9 mouse cellular contexts compared by ENCODE assay signal in the genomic region with DNA sequence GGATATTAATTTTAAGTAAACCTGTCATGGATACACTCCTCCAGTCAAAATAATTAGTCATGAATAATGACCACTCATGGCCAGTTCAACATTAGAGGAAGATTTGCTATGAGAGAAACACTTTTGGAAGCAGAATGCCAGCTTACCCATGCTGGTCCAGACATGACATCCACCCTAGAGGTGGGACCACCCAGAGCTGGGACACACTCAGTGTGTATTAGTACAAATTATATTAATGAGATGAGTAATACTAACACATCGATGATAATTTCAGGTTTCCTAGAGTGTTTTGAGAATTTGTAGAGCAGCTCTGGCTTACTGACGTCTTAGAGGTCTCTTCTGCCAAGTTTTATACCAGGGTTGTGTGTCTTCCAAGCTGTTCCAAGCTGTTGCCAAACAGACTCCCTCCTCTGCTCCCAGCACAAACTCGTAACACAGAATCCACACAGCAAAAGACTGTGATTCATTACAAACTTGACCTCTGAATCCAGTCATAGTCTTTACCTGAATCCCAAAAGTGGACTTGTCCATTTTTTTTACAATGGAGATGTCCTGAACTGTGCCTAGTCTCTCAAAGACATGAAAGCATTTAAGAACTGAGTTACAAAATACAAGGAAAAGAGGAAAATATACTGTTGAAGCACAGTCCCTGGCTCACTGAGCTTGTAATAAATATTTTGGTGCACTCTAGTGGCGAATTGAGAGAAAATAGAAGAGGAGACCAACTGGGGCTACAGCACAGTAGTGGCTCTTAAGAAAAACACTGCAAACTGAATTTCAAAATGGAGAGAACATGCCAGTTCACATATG. TPM values are rescaled to one million over a fixed set of nuclear protein-coding genes. Genes with fewer than 3 reads are reported as not detected.
DNase-seq lines count a peak whose midpoint lies in the region; ATAC-seq and TF ChIP-seq lines count a peak whose summit lies in the region.
"Had no signal": no experiment of that assay in that cellular context is flagged by ENCODE, and none has a peak within 500 bp of the region (broad histone marks: within the 10 kb centered on the region; RNA-seq: fewer than 3 reads in every experiment).

No protein-coding gene starts in this region.

- WGBS in forebrain, postnatal 0 days, result 32% methylated on average over 4 of the region's 4 CpGs
- WGBS in neural tube, embryonic 13.5 days, result 56% methylated on average over 4 of the region's 4 CpGs

- H3K4me2 ChIP-seq in forebrain, postnatal 0 days (ENCODE audit: low read depth), result no peak overlapping the region
- H3K4me2 ChIP-seq in neural tube, embryonic 13.5 days, result no peak overlapping the region

- intact Hi-C loops in left cerebral cortex, adult 2 months (cut with DNase I), result loop anchor here (1.0 to 5.0 kb wide), 3 partner anchors 157 to 317 kb away; no protein-coding TSS in a partner anchor
- intact Hi-C loops in left cerebral cortex, postnatal 36 days (cut with DNase I), result loop anchor here (2.0 to 10.0 kb wide), 2 partner anchors 201 to 321 kb away; no protein-coding TSS in a partner anchor

- peak; percentile 90 for ATAC-seq in forebrain, postnatal 0 days
- peak; percentile 89 for ATAC-seq in neural tube, embryonic 13.5 days (ENCODE audit: low read depth)

- H3K4me1 ChIP-seq in forebrain, postnatal 0 days (ENCODE audit: insufficient read depth), result no peaks in the 10 kb centered on the region
- H3K4me1 ChIP-seq in neural tube, embryonic 13.5 days (replicated peaks), result no peaks in the 10 kb centered on the region

- no peaks in the 10 kb centered on the region for H3K36me3 ChIP-seq in forebrain, postnatal 0 days (ENCODE audit: insufficient read depth)
- no peaks in the 10 kb centered on the region for H3K36me3 ChIP-seq in neural tube, embryonic 13.5 days

- no peak for DNase-seq in left cerebral cortex, adult 2 months (ENCODE audit: extremely low spot score in 1 of 2, low spot score in 2 of 2)
- DNase-seq in left cerebral cortex, postnatal 36 days (ENCODE audit: low spot score in 2 of 2), result no peak
- DNase-seq in brain, embryonic 18.5 days (ENCODE audit: low read depth, low spot score), result peak; percentile 59
- DNase-seq in forebrain, postnatal 0 days, result peak; percentile 84
- no peak for DNase-seq in thymus, postnatal 25 days
- no peak for DNase-seq in kidney, adult 9 months
- DNase-seq in kidney, postnatal 36 days, result no peak
- DNase-seq: heart, postnatal 14 days had no signal

- no peak overlapping the region for H3K4me3 ChIP-seq in left cerebral cortex, adult 2 months
- H3K4me3 ChIP-seq in forebrain, postnatal 0 days (ENCODE audit: low read depth, low read length), result no peak overlapping the region
- H3K4me3 ChIP-seq in neural tube, embryonic 13.5 days, result no peak overlapping the region

- H3K27me3 ChIP-seq in forebrain, postnatal 0 days (ENCODE audit: insufficient read depth, low read length), result no peaks in the 10 kb centered on the region
- H3K27me3 ChIP-seq in neural tube, embryonic 13.5 days, result no peaks in the 10 kb centered on the region

- no peaks in the 10 kb centered on the region for H3K9me3 ChIP-seq in forebrain, postnatal 0 days (ENCODE audit: low read length)
- H3K9me3 ChIP-seq in neural tube, embryonic 13.5 days, result no peaks in the 10 kb centered on the region

- peak; percentile 68 for TF ChIP-seq CTCF in left cerebral cortex, adult 2 months (IDR thresholded peaks at IDR 0.05)
- TF ChIP-seq CTCF in forebrain, postnatal 0 days (IDR thresholded peaks at IDR 0.05; ENCODE audit: low read depth), result peak; percentile 69

- no peak overlapping the region for H3K27ac ChIP-seq in left cerebral cortex, adult 2 months
- no peak overlapping the region for H3K27ac ChIP-seq in forebrain, postnatal 0 days (ENCODE audit: low read depth, low read length)
- H3K27ac ChIP-seq in neural tube, embryonic 13.5 days (replicated peaks), result no peak overlapping the region

- no peak overlapping the region for H3K9ac ChIP-seq in forebrain, postnatal 0 days
- no peak overlapping the region for H3K9ac ChIP-seq in neural tube, embryonic 13.5 days

RNA-seq across cellular contexts. Expression of gene Gas2, which starts 46.1 kb away (rescaled TPM):
- 10 to 100 TPM; 47.8 to 49.9 TPM for total RNA-seq in left cerebral cortex, adult 2 months (2021)
- 10 to 100 TPM; 26.5 to 28.5 TPM for total RNA-seq in left cerebral cortex, postnatal 36 days (2021)
- total RNA-seq in forebrain, postnatal 0 days (2014; rRNA removed), result 17.5 and 51.6 TPM in 2 replicates
- 10.0 and 14.9 TPM in 2 replicates for polyA plus RNA-seq in forebrain, postnatal 0 days (2015; fragmentation: Nextera tagmentation; extraction: Ambion mirVana)
- polyA plus RNA-seq in neural tube, embryonic 13.5 days (2015; fragmentation: Nextera tagmentation; extraction: Ambion mirVana), result 19.8 and 28.1 TPM in 2 replicates

RNA-seq across cellular contexts. Expression of gene Fancf, which starts 46.4 kb away (rescaled TPM):
- total RNA-seq in left cerebral cortex, adult 2 months (2021), result 1 to 10 TPM; 3.8 to 5.7 TPM
- 1 to 10 TPM; 3.1 to 6.2 TPM for total RNA-seq in left cerebral cortex, postnatal 36 days (2021)
- total RNA-seq in forebrain, postnatal 0 days (2014; rRNA removed), result 8.8 and 17.8 TPM in 2 replicates
- 9.1 TPM in 2 replicates for polyA plus RNA-seq in forebrain, postnatal 0 days (2015; fragmentation: Nextera tagmentation; extraction: Ambion mirVana)
- 11.2 and 12.5 TPM in 2 replicates for polyA plus RNA-seq in neural tube, embryonic 13.5 days (2015; fragmentation: Nextera tagmentation; extraction: Ambion mirVana)

Comparison
In these comparisons a context has a peak if more than half of its experiments do, and no peak if none do; other contexts are left out.
1. DNase-seq: peak in brain, embryonic 18.5 days (single experiment) and forebrain, postnatal 0 days (single experiment); none in left cerebral cortex, adult 2 months (0 of 2), left cerebral cortex, postnatal 36 days (0 of 2), thymus, postnatal 25 days (single experiment), kidney, adult 9 months (single experiment) and kidney, postnatal 36 days (0 of 2).